Mouse (Mus musculus) neural tube, embryonic 13.5 days (tissue): ENCODE data around the gene Ssh3. TPM values are rescaled to one million over a fixed set of nuclear protein-coding genes. Genes with fewer than 3 reads are reported as not detected.

Source experiments
- microRNA-seq: library from miRNA; unstranded; fragments of <30 nt; microRNA quantifications from one replicate; pipeline ENCODE4, GENCODE M21; 2016
- polyA plus RNA-seq: library from polyadenylated mRNA; unstranded; fragments of >200 nt; fragmentation: Nextera tagmentation; extraction: Ambion mirVana; gene quantifications from 2 replicates; pipeline ENCODE4 v1.2.1, GENCODE M21; 2015

The Ssh3 gene
- polyA plus RNA-seq, 1 experiment from 2014 or later: 8.2 TPM

Small RNA genes within 50 kb of the gene (microRNA-seq; reads per million reads assigned to microRNA genes)
- not detected for gene Gm26115
- gene Mir6985: not detected

Other genes with a start within 250 kb of the Ssh3 start
- 383 and 433 TPM in 2 replicates for gene Gstp1, start 231.2 kb downstream of the Ssh3 start, polyA plus RNA-seq
- gene Gstp2, start 223.2 kb downstream of the Ssh3 start, polyA plus RNA-seq: 1.5 and 1.7 TPM in 2 replicates
- gene Gstp3, start 209.6 kb downstream of the Ssh3 start, polyA plus RNA-seq: not detected in 2 replicates
- gene Cabp2, start 187.6 kb downstream of the Ssh3 start, polyA plus RNA-seq: not detected in 2 replicates
- 82.6 and 86.4 TPM in 2 replicates for gene Cdk2ap2, start 172.0 kb downstream of the Ssh3 start, polyA plus RNA-seq
- 37.0 and 37.8 TPM in 2 replicates for gene Pitpnm1, start 169.2 kb downstream of the Ssh3 start, polyA plus RNA-seq
- gene Aip, start 143.3 kb downstream of the Ssh3 start, polyA plus RNA-seq: 92.4 and 94.0 TPM in 2 replicates
- gene Gpr152, start 129.4 kb downstream of the Ssh3 start, polyA plus RNA-seq: not detected in 2 replicates
- gene Cabp4, start 125.1 kb downstream of the Ssh3 start, polyA plus RNA-seq: 0.14 TPM in 2 replicates
- 119 and 120 TPM in 2 replicates for gene Coro1b, start 120.6 kb downstream of the Ssh3 start, polyA plus RNA-seq
- 0.54 and 1.2 TPM in 2 replicates for gene Ptprcap, start 115.6 kb downstream of the Ssh3 start, polyA plus RNA-seq
- gene Rps6kb2, start 105.8 kb downstream of the Ssh3 start, polyA plus RNA-seq: 62.7 and 63.6 TPM in 2 replicates
- gene Carns1, start 93.7 kb downstream of the Ssh3 start, polyA plus RNA-seq: 5.1 and 6.6 TPM in 2 replicates
- 0.80 and 0.88 TPM in 2 replicates for gene Tbc1d10c, start 77.9 kb downstream of the Ssh3 start, polyA plus RNA-seq
- 683 and 709 TPM in 2 replicates for gene Ppp1ca, start 77.1 kb downstream of the Ssh3 start, polyA plus RNA-seq
- gene Rad9a, start 67.5 kb downstream of the Ssh3 start, polyA plus RNA-seq: 23.5 and 24.9 TPM in 2 replicates
- 0.67 and 0.79 TPM in 2 replicates for gene Clcf1, start 54.9 kb downstream of the Ssh3 start, polyA plus RNA-seq
- not detected in 2 replicates for gene AC109138.7, start 54.8 kb downstream of the Ssh3 start, polyA plus RNA-seq
- 21.0 and 22.1 TPM in 2 replicates for gene Pold4, start 37.3 kb downstream of the Ssh3 start, polyA plus RNA-seq
- 29.8 and 33.1 TPM in 2 replicates for gene Ankrd13d, start 14.0 kb upstream of the Ssh3 start, polyA plus RNA-seq
- 22.3 and 25.5 TPM in 2 replicates for gene Grk2, start 37.0 kb upstream of the Ssh3 start, polyA plus RNA-seq
- gene Kdm2a, start 129.1 kb upstream of the Ssh3 start, polyA plus RNA-seq: 38.2 and 41.5 TPM in 2 replicates
- 8.5 and 10.1 TPM in 2 replicates for gene Rhod, start 170.3 kb upstream of the Ssh3 start, polyA plus RNA-seq
- 2.7 and 4.2 TPM in 2 replicates for gene Syt12, start 208.3 kb upstream of the Ssh3 start, polyA plus RNA-seq
- not detected in 2 replicates for gene 2010003K11Rik, start 229.4 kb upstream of the Ssh3 start, polyA plus RNA-seq
- 21.0 and 21.9 TPM in 2 replicates for gene Pcx, start 241.3 kb upstream of the Ssh3 start, polyA plus RNA-seq